Mouse (Mus musculus) cerebellum, postnatal 36 days (tissue): ENCODE results near the gene Gm9112.
"Not testable (repeated sequence)": the region's sequence is repeated elsewhere in the genome, so short reads cannot be mapped to it uniquely, and the experiment has no call there.

Experiments
- DNase-seq, 2 experiments: peaks; one replicate each; pipeline ENCODE4 v3.0.0; 2021 to 2022; ENCODE audit warnings: mixed read lengths in 2 of 2

Gm9112 gene

GRCm38 (mm10) chrX:102707535-102707934, at the start of gene Gm9112, which contains the start of gene Dmrtc1b:
Gene Gm9112, minus strand, starts transcription at chrX:102707635.
Gene Dmrtc1b, plus strand, starts transcription at chrX:102707865.
- DNase-seq, result not testable (repeated sequence)

GRCm38 (mm10) chrX:102724226-102724625, 16.8 kb upstream of the Gm9112 start:
- not testable (repeated sequence) for DNase-seq

- not testable (repeated sequence) for DNase-seq
Observed at GRCm38 (mm10) chrX:102700636-102701035, 6.8 kb downstream of the Gm9112 start.

GRCm38 (mm10) chrX:102689252-102689651, 18.2 kb downstream of the Gm9112 start:
- DNase-seq, result peak; percentile 3 to 27

- not testable (repeated sequence) for DNase-seq
Observed at GRCm38 (mm10) chrX:102686872-102687271, 20.6 kb downstream of the Gm9112 start, which contains the start of gene Gm3880. Gene Gm3880, minus strand, starts transcription at chrX:102686972.

- DNase-seq, result not testable (repeated sequence)
Observed at GRCm38 (mm10) chrX:102684706-102685105, 22.7 kb downstream of the Gm9112 start.

GRCm38 (mm10) chrX:102666641-102667040, 40.8 kb downstream of the Gm9112 start:
- DNase-seq, result no peak

- DNase-seq, result no peak
Observed at GRCm38 (mm10) chrX:102660712-102661111, 46.7 kb downstream of the Gm9112 start.
